Mouse (Mus musculus): ENCODE measurements around the gene Sars2.

Gene Sars2

GRCm38 (mm10) chr7:28726600-28726999, 15.2 kb upstream of the Sars2 start:
- peak; percentile 86 for DNase-seq (ENCODE audit: low read depth, low spot score)

- DNase-seq (ENCODE audit: low read depth, low spot score), result no peak
Observed at GRCm38 (mm10) chr7:28727649-28728340, 14.0 kb upstream of the Sars2 start.

- peak; percentile 86 for DNase-seq (ENCODE audit: low read depth, low spot score)
Observed at GRCm38 (mm10) chr7:28732341-28733142, 9.2 kb upstream of the Sars2 start.

- DNase-seq (ENCODE audit: low read depth, low spot score), result no peak
Observed at GRCm38 (mm10) chr7:28733211-28733610, 8.6 kb upstream of the Sars2 start.

GRCm38 (mm10) chr7:28735701-28736100, 6.1 kb upstream of the Sars2 start:
- no peak for DNase-seq (ENCODE audit: low read depth, low spot score)

GRCm38 (mm10) chr7:28739829-28740228, 2.0 kb upstream of the Sars2 start:
- DNase-seq (ENCODE audit: low read depth, low spot score), result no peak

GRCm38 (mm10) chr7:28740949-28741348, 843 bp upstream of the Sars2 start:
- DNase-seq (ENCODE audit: low read depth, low spot score), result no peak

- DNase-seq (ENCODE audit: low read depth, low spot score), result no peak
Observed at GRCm38 (mm10) chr7:28741368-28741708, 454 bp upstream of the Sars2 start.

GRCm38 (mm10) chr7:28749935-28750334, 8.1 kb downstream of the Sars2 start:
- DNase-seq (ENCODE audit: low read depth, low spot score), result no peak

GRCm38 (mm10) chr7:28756079-28756478, 14.3 kb downstream of the Sars2 start, which contains the start of gene Ccer2:
Gene Ccer2, plus strand, starts transcription at chr7:28756174.
- DNase-seq (ENCODE audit: low read depth, low spot score), result no peak

- DNase-seq (ENCODE audit: low read depth, low spot score), result no peak
Observed at GRCm38 (mm10) chr7:28758623-28759022, 16.8 kb downstream of the Sars2 start.

GRCm38 (mm10) chr7:28761907-28762306, 20.1 kb downstream of the Sars2 start:
- DNase-seq (ENCODE audit: low read depth, low spot score), result no peak

- no peak for DNase-seq (ENCODE audit: low read depth, low spot score)
Observed at GRCm38 (mm10) chr7:28765211-28765610, 23.4 kb downstream of the Sars2 start.

- peak; percentile 98 for DNase-seq (ENCODE audit: low read depth, low spot score)
Observed at GRCm38 (mm10) chr7:28766173-28766879, 24.5 kb downstream of the Sars2 start, which contains the start of gene Sirt2. Gene Sirt2, plus strand, starts transcription at chr7:28766735.

GRCm38 (mm10) chr7:28766910-28767309, 25.1 kb downstream of the Sars2 start:
- no peak for DNase-seq (ENCODE audit: low read depth, low spot score)

GRCm38 (mm10) chr7:28767462-28767965, 25.7 kb downstream of the Sars2 start, which contains the start of gene Nfkbib:
Gene Nfkbib, minus strand, starts transcription at chr7:28767512.
- DNase-seq (ENCODE audit: low read depth, low spot score), result no peak

GRCm38 (mm10) chr7:28769414-28769958, 27.7 kb downstream of the Sars2 start:
- no peak for DNase-seq (ENCODE audit: low read depth, low spot score)

GRCm38 (mm10) chr7:28770309-28770708, 28.5 kb downstream of the Sars2 start:
- DNase-seq (ENCODE audit: low read depth, low spot score), result no peak

- no peak for DNase-seq (ENCODE audit: low read depth, low spot score)
Observed at GRCm38 (mm10) chr7:28771867-28772266, 30.1 kb downstream of the Sars2 start.

GRCm38 (mm10) chr7:28773163-28773562, 31.4 kb downstream of the Sars2 start:
- no peak for DNase-seq (ENCODE audit: low read depth, low spot score)

GRCm38 (mm10) chr7:28774164-28774563, 32.4 kb downstream of the Sars2 start:
- DNase-seq (ENCODE audit: low read depth, low spot score), result no peak

GRCm38 (mm10) chr7:28775129-28775528, 33.3 kb downstream of the Sars2 start:
- no peak for DNase-seq (ENCODE audit: low read depth, low spot score)

Data from mesoderm, embryonic 11.5 days (tissue).